Mouse (Mus musculus) kidney, adult 2 months (tissue): ENCODE measurements around the gene Fam83f.

Experiments used
- CTCF ChIP-seq: fragments of 200-500 bp; conservative IDR thresholded peaks from 2 replicates; pipeline ENCODE4 v1.5.1; 2011; ENCODE audit warnings: low read depth, mild to moderate bottlenecking, control low read depth, low read length, moderate library complexity, mixed read lengths; ENCODE audit not compliant: insufficient read depth, insufficient read length
- POLR2A ChIP-seq: fragments of 200-500 bp; IDR thresholded peaks from one replicate; pipeline ENCODE4 v1.6.1; 2011; ENCODE audit warnings: low read depth, low read length, control low read depth

DNA sequence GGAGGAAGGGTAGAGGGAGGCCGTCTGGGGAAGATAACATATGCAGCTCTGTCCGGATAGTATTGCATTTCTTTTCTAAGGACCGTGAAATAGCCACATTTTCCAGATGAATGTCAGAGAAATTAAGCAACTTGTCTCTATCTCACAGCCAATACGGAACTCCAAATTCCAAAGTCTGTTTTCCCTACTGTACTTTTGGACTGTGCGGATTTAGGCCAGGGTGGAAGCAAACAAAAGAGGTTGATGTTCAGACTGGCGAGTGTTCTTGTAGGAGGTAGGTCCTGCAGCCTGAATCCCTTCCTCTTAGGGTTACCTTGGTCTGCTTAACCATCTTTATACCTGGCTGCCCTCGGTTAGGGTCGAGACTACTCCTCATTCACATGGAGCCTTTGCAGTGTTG lies 10.7 kb downstream of the Fam83f start:
- no peak for TF ChIP-seq CTCF
- no peak for TF ChIP-seq POLR2A
